Mouse (Mus musculus) cerebellum, adult 8-10 months (tissue): ENCODE measurements around the gene Tmem174.

ENCODE experiments used
- DNase-seq: peaks from one replicate; pipeline ENCODE4 v3.0.0; 2022

The Tmem174 gene

DNA sequence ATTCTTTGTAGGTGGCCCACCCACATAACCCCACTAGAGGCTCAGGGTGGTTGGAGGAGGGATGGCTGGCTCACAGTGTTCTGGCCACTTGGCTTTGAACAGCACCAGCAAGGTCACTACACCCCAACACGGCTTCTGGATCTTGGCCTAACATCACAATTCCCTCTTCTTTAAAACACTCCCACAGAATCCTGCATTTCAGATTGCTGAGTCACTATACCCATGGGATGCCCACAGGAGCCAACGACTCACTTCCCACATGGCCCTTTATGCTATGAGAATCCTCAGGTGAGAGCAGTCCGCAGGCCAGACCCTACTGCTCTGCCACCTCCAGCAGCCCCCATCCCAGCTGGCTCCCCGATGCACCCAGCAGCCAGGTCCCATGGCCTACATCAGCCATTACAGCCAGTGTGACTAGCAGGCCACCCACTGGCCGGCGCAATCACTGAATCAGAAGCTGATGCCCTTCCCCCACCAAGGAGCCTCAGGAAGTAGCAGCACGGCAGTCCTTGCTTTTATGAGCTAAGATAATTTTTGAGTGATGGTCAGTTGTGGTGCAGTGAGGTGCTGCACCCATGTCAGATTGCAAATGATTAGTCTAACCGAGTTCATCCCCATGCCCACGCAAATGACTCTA is 4.8 kb downstream of the Tmem174 start:
- DNase-seq, result no peak

DNA sequence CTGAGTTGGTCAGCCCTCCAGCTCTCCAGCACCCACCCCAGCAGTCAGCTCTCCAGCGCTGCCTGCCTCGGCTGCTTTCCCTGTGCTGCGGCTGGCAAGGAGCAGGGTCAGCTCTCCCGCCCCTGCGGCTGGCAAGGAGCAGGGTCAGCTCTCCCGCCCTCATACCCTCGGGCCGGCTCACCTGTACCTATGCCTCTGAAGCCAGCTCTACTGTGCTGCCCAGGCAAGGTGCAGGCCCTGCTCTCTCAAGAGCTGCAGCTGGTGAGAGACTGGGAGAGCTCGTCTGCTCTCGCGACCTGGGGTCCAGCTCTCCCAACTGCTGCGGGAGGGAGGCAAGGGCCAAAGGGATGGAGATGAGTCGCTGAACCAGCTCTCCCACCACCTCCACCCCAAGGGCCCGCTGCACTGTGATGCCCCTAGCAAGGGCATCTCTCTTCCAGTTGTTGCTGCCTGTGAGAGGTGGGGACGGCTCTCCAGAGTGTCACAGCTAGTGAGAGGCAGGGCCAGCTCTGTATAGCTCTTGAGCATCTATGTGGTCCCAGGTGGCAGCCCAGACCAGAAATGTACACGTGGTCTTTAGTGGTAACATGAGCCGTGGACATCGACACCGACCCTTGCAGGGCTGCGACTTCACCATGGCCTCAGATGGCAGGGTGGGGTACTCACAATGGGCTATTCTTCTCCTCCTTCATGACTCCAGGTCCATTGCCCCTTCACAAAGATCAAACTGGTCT is 5.9 kb downstream of the Tmem174 start:
- no peak for DNase-seq

DNA sequence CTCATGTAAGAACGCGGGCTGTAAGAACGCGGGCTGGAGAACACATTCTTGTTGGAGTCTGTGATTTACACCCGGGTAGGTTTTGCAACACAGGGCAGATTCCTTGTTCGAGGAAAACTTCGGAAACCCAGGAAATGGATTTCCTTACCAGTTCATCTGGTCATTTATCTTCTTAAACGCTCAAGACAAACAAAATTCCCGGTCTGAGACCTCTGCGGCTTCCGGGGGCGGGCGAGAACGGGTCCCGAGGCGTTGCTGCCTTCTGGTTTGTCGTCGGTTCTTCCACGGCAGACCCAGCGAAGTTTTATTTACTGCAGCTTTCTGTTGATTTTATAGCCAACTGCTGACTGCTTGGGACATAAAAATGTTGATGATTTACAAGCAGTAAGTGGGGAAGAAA is 10.5 kb downstream of the Tmem174 start:
- no peak for DNase-seq

DNA sequence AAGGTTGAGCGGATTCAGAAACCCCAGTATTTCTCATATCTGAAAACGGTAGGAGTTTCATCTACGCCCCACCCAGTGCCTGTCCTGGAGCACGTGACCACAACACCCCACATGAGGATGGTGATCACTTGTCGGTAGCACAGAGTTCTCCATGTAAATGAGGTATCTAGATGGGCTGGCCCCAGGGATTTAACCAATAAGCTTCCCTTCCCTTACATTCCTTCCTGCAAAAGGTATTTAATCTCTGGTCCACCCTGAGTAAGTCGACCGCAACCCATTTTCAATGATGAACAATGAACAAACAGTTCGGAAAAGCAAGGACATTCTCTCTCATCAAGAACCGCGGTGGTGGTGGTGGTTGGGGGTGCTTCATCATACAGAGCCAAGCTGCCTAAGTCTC is 12.7 kb downstream of the Tmem174 start:
- no peak for DNase-seq

DNA sequence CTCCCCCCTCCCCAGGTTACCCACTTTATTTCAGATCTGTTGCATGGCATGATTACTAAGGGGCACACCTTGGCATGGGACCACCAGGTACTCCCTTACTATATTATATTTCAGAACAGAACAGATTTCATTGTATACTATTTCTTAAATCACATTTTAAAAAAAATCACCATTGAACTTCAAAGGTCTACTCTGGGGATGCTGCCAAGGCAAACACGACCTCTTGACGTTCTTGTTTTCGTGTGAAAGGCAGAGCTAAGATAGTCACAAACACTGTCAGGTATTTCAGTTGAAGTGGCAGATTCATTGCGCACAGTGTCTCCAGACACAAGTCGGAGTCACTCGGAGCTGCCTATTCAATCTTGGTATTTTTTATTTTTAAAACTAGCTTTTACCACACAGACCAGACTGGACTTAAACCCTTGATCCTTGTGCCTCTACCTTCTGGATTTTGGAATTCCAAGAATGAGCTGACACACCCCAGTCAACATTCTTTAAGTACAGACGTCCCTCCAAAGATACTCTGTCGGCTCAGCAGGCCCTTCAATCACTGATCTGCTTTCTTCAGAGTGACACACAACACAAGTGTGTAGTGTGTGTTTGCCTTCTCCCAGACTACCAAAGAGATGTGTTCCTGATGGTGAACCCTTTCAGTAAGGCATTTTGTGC is 14.2 kb downstream of the Tmem174 start:
- no peak for DNase-seq

DNA sequence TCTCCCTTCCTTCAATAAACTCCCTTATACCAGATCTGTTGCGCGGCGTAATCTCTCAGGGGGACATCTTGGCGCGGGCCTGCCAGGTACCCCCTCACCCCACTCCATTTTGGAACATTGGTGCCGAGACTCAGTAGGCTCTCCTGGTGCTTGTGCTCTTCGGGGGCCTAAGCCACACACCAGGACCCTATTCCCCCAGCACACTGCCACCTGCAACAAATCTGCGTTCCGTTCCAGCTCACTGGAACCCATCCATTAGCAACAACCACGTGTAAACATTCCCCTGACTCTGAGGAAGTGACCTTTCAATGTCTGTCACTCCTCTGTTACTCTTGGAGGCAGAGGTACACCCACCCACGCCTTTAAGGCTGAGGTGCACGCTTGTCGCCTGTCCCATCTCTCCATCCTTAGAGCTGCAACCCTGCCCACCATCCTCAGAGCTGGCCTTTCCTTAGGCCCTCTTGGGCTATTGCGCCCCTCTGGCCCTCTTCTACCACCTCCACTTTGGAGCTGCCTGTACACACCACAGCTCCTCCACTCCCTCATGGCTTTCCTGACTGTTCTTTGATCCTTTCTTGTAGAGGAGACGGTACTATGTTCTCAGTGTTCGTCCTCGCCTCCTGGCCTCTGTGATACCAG is 19.7 kb downstream of the Tmem174 start:
- DNase-seq, result no peak

DNA sequence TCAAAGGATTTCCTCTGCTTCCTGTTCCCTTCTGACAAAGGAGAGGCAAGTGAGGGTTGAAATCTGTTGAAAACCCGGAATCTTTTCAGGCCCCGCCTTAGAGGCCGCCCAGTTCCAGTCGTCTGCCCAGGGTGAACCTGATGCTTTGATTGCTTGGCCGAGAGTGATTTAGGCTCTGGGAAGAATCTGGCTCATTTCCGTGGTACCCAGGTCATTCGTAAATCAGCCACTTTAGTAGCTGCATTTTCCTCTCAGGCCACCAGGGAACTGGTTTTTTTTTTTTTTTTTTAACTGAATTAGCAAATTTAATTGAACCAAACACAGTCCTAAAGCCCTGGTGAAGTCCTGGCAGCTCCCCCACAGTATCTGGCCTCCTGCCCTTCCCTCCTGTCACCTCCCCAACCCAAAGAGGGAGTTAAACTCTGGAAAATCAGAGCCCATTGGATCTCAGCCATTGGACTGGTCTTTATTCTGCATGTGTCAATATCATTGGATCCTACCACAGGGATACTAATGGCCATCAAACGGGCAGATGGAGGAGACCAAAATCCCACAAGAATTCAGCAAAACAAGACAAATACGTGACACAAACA is 29.2 kb downstream of the Tmem174 start:
- no peak for DNase-seq

DNA sequence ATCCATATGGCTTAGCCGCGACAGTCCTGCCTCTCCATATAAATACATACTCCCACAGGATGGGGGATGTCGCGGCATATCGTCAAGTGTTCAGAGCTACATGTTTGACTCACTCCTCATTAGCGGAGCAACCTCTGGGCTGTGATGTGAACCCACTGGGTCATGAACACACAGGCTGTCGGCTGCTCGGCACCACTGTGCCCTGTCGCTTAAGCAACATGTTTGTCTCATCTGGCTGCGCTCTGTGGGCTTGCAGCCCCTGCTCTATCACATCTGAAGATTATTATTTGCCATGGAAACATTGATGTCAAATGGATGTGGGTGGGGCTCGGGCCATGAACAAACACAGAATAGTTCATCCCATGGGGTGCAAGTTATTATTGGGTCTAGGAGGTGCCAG is 33.4 kb downstream of the Tmem174 start:
- no peak for DNase-seq

DNA sequence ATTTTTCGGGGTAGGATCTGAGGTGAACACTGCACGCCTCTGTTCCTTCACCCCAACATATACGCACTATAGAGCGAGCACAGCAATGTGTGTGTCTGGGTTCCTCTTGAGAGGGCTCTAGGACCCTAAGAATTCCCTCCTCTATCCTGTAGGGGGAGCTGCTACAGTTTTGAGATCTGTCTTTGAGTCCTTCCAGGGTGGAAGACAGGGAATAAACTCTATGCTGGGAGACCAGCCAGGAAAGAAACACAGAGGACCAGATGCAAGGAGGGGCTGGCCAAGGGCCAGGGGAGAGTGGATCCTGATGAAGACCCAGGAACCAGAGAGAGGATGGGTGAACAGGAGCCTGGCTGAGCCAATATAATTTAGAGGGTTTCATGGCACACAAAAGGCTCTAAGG is 40.5 kb downstream of the Tmem174 start:
- no peak for DNase-seq

DNA sequence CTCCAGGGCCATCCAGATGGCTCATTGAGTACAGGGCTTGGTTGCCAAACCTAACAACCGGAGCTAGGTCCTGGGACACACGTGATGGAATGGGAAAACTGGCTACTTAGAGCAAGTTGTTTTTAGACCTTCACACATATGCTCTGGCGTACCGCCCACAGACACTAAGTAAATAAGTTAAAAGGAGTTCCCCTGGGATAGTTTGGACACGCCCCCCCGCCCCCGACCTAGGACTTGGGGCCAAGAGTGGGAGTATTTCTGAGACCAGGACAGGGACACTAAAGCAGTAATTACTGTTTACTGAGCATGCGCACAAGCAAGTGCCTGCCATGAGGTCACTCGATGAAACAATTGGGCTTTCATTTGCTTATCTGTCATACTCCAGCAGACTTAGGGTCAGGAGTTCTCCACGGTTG is 42.5 kb downstream of the Tmem174 start:
- no peak for DNase-seq

DNA sequence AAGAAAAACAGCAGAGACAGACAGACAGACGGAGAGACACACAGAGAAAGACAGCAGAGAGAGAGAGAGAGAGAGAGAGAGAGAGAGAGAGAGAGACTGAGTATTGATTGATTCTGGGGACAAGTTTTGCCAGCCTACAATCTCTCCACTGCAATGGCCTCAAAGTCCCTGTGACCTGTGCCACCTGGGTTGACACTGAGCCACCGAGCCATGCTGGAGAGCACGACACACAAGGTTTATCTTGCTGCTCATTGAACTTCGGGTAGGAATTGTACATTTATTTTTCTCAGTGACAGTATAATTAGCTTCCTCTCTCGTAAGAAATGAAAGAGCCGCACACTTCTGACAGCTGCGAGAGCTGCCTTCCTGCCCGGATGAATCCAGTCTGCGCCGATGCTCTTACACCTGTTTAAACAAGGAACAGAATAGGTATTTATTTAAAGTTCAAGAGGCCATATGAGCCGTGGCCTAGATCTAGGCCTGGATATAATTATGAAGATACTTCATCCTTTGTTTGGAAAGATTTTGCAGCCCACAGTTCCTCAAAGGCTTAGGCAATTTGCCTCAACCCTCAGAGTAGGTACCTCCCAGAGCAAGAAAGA is 43.2 kb downstream of the Tmem174 start:
- no peak for DNase-seq

DNA sequence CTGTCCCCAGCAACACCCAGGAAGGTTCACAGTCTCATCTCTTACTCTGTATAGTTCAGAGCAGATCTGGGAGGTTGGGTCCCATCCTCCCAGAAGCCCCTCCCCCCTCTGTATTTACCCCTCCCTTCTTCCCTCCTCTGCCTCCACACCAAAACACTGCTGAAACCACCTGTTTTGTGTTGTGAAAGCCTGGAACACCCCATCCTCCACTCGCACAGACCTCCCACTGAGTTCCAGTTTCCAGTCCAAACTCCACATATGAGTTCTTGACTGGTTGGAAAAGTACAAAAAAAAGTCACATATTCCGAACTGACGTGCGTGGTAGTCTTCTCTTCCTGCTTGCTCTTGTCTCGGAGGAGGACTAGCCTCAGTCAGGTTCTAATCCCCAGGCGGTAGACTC is 45.8 kb downstream of the Tmem174 start:
- DNase-seq, result no peak

DNA sequence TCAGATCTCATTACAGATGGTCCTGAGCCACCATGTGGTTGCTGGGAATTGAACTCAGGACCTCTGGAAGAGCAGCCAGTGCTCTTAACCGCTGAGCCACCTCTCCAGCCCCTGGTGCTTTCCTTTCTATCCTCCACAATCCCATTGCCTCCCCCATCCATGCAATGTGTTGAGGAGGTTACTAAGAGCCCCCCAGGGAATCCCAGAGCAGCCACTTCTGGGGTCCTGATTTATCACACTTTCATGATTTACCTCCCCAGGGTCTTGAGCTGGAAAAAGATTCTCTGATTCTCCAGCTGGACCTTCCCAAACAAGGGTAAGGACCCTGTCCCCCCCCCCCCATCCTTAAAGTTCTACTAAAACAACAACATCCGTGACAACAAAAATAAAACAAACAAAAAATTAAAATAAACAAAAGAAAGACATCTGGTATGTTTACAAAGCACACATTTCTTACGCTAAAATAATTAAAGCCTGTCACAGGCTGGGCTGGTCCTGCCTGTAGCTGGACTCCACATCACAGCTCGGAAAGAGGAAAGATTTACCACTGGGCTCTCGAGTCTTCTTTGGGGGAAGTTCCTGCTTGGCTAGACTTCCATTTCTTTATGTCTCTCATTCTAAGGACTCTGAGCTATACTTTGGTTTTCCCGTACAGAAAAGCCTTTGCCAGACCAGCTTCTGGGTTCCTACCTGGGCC is 46.4 kb downstream of the Tmem174 start:
- DNase-seq, result no peak

DNA sequence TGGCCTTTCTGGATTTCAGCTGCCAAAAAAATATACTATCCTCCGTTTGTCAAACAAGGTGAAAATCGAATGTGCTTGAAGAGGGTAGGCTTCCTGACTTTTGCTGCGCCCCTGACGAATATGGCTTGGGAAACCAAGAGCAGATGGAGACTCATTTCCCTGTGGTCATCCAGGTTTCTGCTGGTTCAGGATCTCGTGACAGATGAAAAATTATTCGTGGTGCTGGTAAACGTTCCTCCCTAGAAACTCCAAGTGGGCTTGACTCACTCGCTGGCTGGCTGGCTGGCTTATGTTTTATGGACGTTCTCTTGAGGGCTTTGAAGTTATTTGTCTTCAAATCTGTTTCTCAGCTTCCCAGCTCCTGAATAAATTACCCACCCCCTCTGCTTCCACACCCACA is 47.6 kb downstream of the Tmem174 start:
- DNase-seq, result no peak

DNA sequence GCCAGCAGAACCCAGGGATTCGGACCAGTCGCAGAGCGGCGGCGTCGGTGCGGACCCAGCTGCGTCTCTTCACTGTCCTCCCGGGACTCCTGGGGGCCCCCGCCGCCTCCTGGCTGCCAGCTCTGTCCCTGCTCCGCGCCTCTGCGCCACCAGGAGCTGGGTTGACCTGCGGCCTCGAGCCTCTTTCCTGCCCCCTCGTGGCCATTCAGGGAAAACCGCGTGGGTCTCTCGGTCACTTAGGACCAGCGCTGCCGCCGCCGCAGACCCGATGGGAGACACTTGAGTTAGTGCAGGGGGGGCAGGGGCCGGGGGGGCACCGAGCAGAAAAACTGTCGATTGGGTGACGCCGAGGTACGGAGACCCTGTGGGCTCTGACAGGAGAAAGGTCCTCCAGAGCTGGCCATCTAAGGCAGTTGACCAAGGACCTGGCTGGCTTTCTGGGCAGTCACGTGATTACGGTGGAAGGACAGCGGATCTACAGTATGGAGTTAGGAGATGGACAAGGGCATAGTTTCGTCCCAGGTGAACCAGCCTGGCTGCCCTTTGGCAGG is 48.2 kb downstream of the Tmem174 start:
- DNase-seq, result peak; percentile 63

DNA sequence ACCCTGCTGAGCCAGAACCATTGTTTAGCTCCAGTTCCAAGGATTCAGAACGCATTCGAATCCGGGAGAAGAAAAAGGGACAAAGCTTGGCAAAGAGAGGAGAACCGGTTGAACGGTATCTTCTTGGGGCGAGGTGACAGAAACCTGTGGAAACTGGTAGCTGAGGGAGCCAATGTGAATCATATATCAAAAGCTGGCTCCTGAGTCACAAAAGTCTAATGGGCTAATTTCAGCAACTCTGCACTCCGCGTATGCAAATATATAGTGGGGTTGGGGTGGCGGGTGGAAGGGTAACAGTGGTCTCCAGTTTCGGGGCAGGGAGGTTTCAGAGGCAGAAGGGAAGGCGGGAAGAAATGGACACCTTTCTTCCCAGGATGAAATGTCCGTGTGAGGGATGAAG is 48.7 kb downstream of the Tmem174 start:
- no peak for DNase-seq

DNA sequence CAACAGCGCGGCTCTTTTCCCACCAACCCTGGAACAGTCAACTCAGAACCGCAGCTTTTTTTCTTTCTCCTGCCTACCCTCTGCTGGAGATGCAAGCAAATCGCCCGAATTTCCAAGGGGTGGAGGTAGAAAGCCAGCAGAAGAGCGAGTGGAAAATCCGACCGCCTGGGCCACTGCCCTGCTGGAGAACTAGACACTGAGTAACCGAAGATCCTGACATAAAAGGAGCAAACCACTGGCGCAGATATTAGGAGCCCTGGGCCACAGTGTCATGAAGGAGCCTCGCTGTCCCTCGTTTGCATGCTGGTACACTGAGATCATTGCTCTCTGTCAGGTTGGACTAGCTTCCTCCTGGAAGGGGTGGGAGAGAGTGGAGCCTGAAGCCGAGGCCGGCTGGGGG is 49.6 kb downstream of the Tmem174 start:
- DNase-seq, result no peak

DNA sequence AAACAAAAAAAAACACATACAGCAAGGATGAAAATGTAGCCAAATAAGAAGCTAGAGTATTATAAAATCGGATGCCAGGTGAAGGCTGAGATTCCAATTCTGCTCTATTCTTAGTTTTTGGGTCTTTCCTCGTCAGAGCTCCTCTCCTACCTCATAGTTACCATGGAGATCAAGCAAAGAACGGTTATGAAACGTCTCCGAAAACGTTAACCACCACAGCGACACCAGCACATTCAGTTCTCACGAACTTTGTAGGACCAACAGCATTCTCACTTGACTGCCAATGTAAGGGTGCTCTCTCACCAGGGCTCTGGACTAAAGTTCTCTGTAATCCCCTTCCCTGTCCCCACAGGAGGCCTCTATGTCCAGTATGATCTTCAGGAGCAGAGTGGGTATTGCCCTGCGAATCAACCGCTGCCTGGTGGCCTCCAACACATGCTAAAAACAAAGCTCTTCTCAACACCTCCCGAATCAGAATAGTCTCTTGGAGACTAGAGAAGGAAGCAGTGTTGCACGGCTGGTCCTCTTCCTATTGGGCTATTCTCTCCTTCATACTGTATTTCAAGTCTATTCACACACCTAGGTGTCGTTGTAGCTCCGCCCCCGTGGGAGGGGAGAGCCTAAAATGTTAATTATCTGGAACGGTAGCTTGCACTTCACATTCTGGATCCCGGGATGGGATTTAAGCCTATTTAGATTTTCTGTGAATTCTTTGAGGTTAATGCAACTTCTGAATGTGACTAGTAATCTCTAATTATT is 50.2 kb downstream of the Tmem174 start:
- no peak for DNase-seq
